Mouse (Mus musculus): ENCODE measurements at regions not wholly inside any gene's neighbourhood (a gene's known extent, or its start where the extent isn't known, plus 50 kb on each side); places are given as distances from the start of the nearest gene placed in this dataset.

- no peak for DNase-seq (ENCODE audit: low spot score in 2 of 2)
Measured at GRCm38 (mm10) chr3:61255232-61255631, 106.2 kb upstream of the Rap2b start.

GRCm38 (mm10) chr3:61255643-61256042 is 105.8 kb upstream of the Rap2b start:
- DNase-seq (ENCODE audit: low spot score in 2 of 2), result no peak

GRCm38 (mm10) chr3:61268453-61269335 is 92.7 kb upstream of the Rap2b start:
- DNase-seq (ENCODE audit: low spot score in 2 of 2), result peak in 1 of 2 experiments; percentile 15

GRCm38 (mm10) chr3:61285924-61286520 is 75.4 kb upstream of the Rap2b start:
- no peak for DNase-seq (ENCODE audit: low spot score in 2 of 2)

DNA sequence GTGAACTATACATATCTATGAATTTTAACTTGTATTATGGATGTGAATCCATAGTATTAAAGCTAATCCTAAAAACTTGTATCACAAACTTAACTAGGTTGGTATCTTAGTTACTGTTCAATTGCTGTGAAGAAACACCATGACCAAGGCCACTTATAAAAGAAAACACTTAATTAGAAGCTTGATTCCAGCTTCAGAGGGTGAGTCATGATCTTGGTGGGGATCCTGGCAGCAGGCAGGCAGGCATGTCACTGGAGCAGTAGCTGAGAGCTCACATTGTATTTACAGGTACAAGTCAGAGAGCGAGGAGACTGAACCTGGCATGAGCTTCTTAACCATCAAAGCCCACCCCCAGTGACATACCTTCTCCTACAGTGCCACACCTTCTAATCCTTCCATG is 73.2 kb upstream of the Rap2b start:
- no peak for DNase-seq (ENCODE audit: low spot score in 2 of 2)

- DNase-seq (ENCODE audit: low spot score in 2 of 2), result peak in 1 of 2 experiments; percentile 8
Measured at GRCm38 (mm10) chr3:61294855-61295254, 66.6 kb upstream of the Rap2b start.

GRCm38 (mm10) chr3:61297290-61297689 is 64.1 kb upstream of the Rap2b start:
- DNase-seq (ENCODE audit: low spot score in 2 of 2), result no peak

DNA sequence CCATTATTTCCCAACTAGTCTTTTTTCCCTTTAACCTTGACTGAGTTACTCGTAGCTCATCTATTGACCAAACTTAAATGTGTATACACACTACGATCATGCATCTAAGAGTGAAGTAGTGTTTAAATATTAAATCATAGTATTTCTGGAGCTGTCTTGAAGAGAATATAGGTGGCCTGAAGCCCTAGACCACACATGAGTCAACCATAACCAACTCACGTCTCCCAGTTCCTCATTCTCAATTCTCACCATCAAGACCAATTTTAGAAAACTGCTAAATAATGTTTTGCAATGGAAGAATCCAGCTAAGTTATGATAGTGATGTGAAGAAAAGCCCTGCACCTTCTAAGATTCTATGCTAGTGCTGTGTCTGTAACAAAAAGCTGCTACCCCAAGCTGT is 59.2 kb upstream of the Rap2b start:
- DNase-seq (ENCODE audit: low spot score in 2 of 2), result no peak

GRCm38 (mm10) chr3:61303485-61303884 is 58.0 kb upstream of the Rap2b start:
- no peak for DNase-seq (ENCODE audit: low spot score in 2 of 2)

GRCm38 (mm10) chr3:61306306-61306705 is 55.1 kb upstream of the Rap2b start:
- DNase-seq (ENCODE audit: low spot score in 2 of 2), result no peak

- DNase-seq (ENCODE audit: low spot score in 2 of 2), result no peak
Measured at GRCm38 (mm10) chr3:61308764-61309163, 52.7 kb upstream of the Rap2b start.

- no peak for DNase-seq (ENCODE audit: low spot score in 2 of 2)
Measured at GRCm38 (mm10) chr3:61309197-61309596, 52.2 kb upstream of the Rap2b start.

Measured in spleen, postnatal 36 days (tissue).